ENCODE assay signal across 32 mouse cellular contexts in the genomic region with DNA sequence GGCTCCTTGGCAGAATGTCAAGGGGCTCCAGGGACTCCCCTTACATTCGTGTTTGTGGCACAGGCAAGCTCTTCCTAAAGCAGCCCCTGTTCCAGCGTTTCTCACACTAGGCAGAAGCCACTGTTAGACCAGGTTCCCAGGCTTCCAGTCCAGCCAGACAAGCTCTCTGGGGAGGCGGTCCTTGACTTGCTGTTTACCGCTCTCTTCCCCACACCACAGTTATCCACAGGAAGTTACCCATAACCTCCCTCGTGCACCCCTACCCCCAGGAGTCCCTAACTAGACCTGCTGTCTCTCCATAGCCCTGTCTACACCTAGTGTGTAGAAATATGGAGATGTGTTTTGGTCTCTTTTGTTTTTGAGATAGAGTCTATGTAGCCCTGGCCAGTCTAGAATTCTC. TPM values are rescaled to one million over a fixed set of nuclear protein-coding genes. Genes with fewer than 3 reads are reported as not detected.
A peak's percentile ranks its signal among the peaks of the same experiment; 100 is the strongest.
DNase-seq lines count a peak whose midpoint lies in the region; ATAC-seq and TF ChIP-seq lines count a peak whose summit lies in the region.
"Had no signal": no experiment of that assay in that cellular context is flagged by ENCODE, and none has a peak within 500 bp of the region (broad histone marks: within the 10 kb centered on the region; RNA-seq: fewer than 3 reads in every experiment).

No protein-coding gene starts in this region.

- peak; percentile 95 for DNase-seq in heart, adult 11 months
- no peak for DNase-seq in heart, postnatal 4 days
- no peak for DNase-seq in spleen, adult 2 months (ENCODE audit: low read depth in 1 of 2, low spot score in 2 of 2)
- no peak for DNase-seq in spleen, adult 18-20 months
- DNase-seq in CD4-positive, CD25-positive, alpha-beta regulatory T cell, adult 2 months (ENCODE audit: low read depth, low spot score): peak; percentile 53
- peak; percentile 66 for DNase-seq in induced T-regulatory cell, adult 2 months (ENCODE audit: low read depth)
- DNase-seq in embryo, embryonic 10.5 days (ENCODE audit: low spot score): no peak
- DNase-seq: adrenal gland, adult 8-10 months; cerebellum, adult 8-10 months; gastrocnemius, postnatal 36 days; kidney, adult 8-10 months; layer of hippocampus, postnatal 36 days; liver, embryonic 13.5 days; lung, adult 18-20 months; midbrain, embryonic 14.5 days; right cerebral cortex, adult 18-20 months had no signal

- H3K36me3 ChIP-seq in spleen, adult 2 months (ENCODE audit: control insufficient read depth, insufficient read depth, low read length): peaks cover 23% of the 10 kb centered on the region
- H3K36me3 ChIP-seq in midbrain, embryonic 15.5 days (replicated peaks): peaks cover 35% of the 10 kb centered on the region

- H3K4me2 ChIP-seq in midbrain, embryonic 15.5 days: no peak overlapping the region
- H3K4me2 ChIP-seq: forebrain, embryonic 13.5 days; heart, embryonic 11.5 days; limb, embryonic 15.5 days; liver, embryonic 13.5 days; neural tube, embryonic 12.5 days; stomach, embryonic 15.5 days had no signal

- peaks cover 46% of the 10 kb centered on the region; the same call in 1 of the 2 replicates for H3K4me1 ChIP-seq in spleen, adult 2 months (ENCODE audit: control insufficient read depth, insufficient read depth, insufficient read length)
- no peaks in the 10 kb centered on the region for H3K4me1 ChIP-seq in midbrain, embryonic 15.5 days
- H3K4me1 ChIP-seq: forebrain, embryonic 13.5 days; neural tube, embryonic 12.5 days had no signal

- H3K27ac ChIP-seq in spleen, adult 2 months (ENCODE audit: insufficient read depth, low read length): peak overlapping the region; percentile 91
- no peak overlapping the region for H3K27ac ChIP-seq in midbrain, embryonic 15.5 days
- H3K27ac ChIP-seq: forebrain, embryonic 13.5 days; hindbrain, embryonic 10.5 days; limb, embryonic 10.5 days; limb, embryonic 15.5 days; liver, embryonic 13.5 days; neural tube, embryonic 12.5 days had no signal

- H3K9me3 ChIP-seq in midbrain, embryonic 15.5 days: no peaks in the 10 kb centered on the region
- H3K9me3 ChIP-seq: forebrain, embryonic 13.5 days; hindbrain, embryonic 10.5 days; limb, embryonic 10.5 days; limb, embryonic 15.5 days; liver, embryonic 13.5 days; neural tube, embryonic 12.5 days; stomach, embryonic 15.5 days had no signal

- H3K27me3 ChIP-seq in spleen, adult 2 months (ENCODE audit: control insufficient read depth, insufficient read depth, low read length): no peaks in the 10 kb centered on the region
- H3K27me3 ChIP-seq in midbrain, embryonic 15.5 days (replicated peaks): no peaks in the 10 kb centered on the region
- H3K27me3 ChIP-seq: forebrain, embryonic 13.5 days; limb, embryonic 15.5 days; liver, embryonic 13.5 days; neural tube, embryonic 12.5 days; stomach, embryonic 15.5 days had no signal

- 23% methylated on average over 5 of the region's 5 CpGs for WGBS in spleen, adult 2 months
- 88% methylated on average over 5 of the region's 5 CpGs for WGBS in midbrain, embryonic 15.5 days

- no peak for TF ChIP-seq CTCF in spleen, adult 2 months (IDR thresholded peaks at IDR 0.05; ENCODE audit: extremely low read depth, insufficient read depth, insufficient read length, insufficient replicate concordance)

- H3K4me3 ChIP-seq in spleen, adult 2 months (ENCODE audit: extremely low read depth, insufficient read depth, insufficient read length): no peak overlapping the region
- no peak overlapping the region for H3K4me3 ChIP-seq in midbrain, embryonic 15.5 days
- H3K4me3 ChIP-seq: forebrain, embryonic 13.5 days; hindbrain, embryonic 10.5 days; limb, embryonic 10.5 days; limb, embryonic 15.5 days; liver, embryonic 13.5 days; neural tube, embryonic 12.5 days; stomach, embryonic 15.5 days had no signal

- ATAC-seq in midbrain, embryonic 15.5 days (replicated peaks): no peak
- ATAC-seq: forebrain, embryonic 13.5 days; hindbrain, embryonic 16.5 days; intestine, embryonic 16.5 days; lung, postnatal 0 days had no signal

- no peak for TF ChIP-seq POLR2A in spleen, adult 2 months (IDR thresholded peaks at IDR 0.05; ENCODE audit: low read depth, low read length)

- no peak overlapping the region for H3K9ac ChIP-seq in midbrain, embryonic 15.5 days
- H3K9ac ChIP-seq: forebrain, embryonic 13.5 days; limb, embryonic 15.5 days; liver, embryonic 13.5 days; neural tube, embryonic 12.5 days; stomach, embryonic 15.5 days had no signal

RNA-seq across cellular contexts. Expression of a gene that starts 12.2 kb away (rescaled TPM):
- total RNA-seq in heart, postnatal 4 days (2021): 10 to 100 TPM; 20.6 to 26.0 TPM
- polyA plus RNA-seq in spleen, adult 2 months (2012; rRNA removed): 18.1 and 24.1 TPM in 2 replicates
- 7.0 and 7.3 TPM in 2 replicates for polyA plus RNA-seq in midbrain, embryonic 15.5 days (2015; fragmentation: Nextera tagmentation; extraction: Ambion mirVana)

RNA-seq across cellular contexts. Expression of a gene that starts 13.4 kb away (rescaled TPM):
- 1 to 10 TPM in 1 of 2 experiments, under 1 TPM in 1; 0.88 to 1.5 TPM for total RNA-seq in heart, postnatal 4 days (2021)
- 6.0 and 9.6 TPM in 2 replicates for polyA plus RNA-seq in spleen, adult 2 months (2012; rRNA removed)
- polyA plus RNA-seq in midbrain, embryonic 15.5 days (2015; fragmentation: Nextera tagmentation; extraction: Ambion mirVana): 0.31 and 0.38 TPM in 2 replicates
- polyA plus RNA-seq: heart, embryonic 11.5 days; hindbrain, embryonic 10.5 days had no signal

RNA-seq across cellular contexts. Expression of a gene that starts 16.3 kb away (rescaled TPM):
- 10 to 100 TPM; 56.3 to 59.2 TPM for total RNA-seq in heart, postnatal 4 days (2021)
- polyA plus RNA-seq in spleen, adult 2 months (2012; rRNA removed): 22.1 and 25.6 TPM in 2 replicates
- polyA plus RNA-seq in midbrain, embryonic 15.5 days (2015; fragmentation: Nextera tagmentation; extraction: Ambion mirVana): 62.5 and 62.7 TPM in 2 replicates

RNA-seq across cellular contexts. Expression of a gene that starts 27.0 kb away (rescaled TPM):
- 1 to 10 TPM in 1 of 2 experiments, not detected in 1; 4.6 TPM for total RNA-seq in heart, postnatal 4 days (2021)
- not detected in 2 replicates for polyA plus RNA-seq in spleen, adult 2 months (2012; rRNA removed)
- polyA plus RNA-seq in midbrain, embryonic 15.5 days (2015; fragmentation: Nextera tagmentation; extraction: Ambion mirVana): not detected in 2 replicates
- total RNA-seq: adrenal gland, adult 8-10 months; adrenal gland, postnatal 4 days; gastrocnemius, postnatal 36 days; layer of hippocampus, postnatal 36 days; left cerebral cortex, postnatal 10 days had no signal
- polyA plus RNA-seq: embryonic facial prominence, embryonic 11.5 days; forebrain, embryonic 13.5 days; heart, embryonic 11.5 days; heart, postnatal 0 days; hindbrain, embryonic 10.5 days; hindbrain, embryonic 16.5 days; intestine, embryonic 16.5 days; large intestine, adult 2 months; limb, embryonic 10.5 days; limb, embryonic 15.5 days; liver, embryonic 13.5 days; lung, postnatal 0 days; midbrain, embryonic 14.5 days; neural tube, embryonic 12.5 days; stomach, embryonic 15.5 days had no signal

RNA-seq across cellular contexts. Expression of a gene that starts 32.3 kb away (rescaled TPM):
- 10 to 100 TPM; 23.6 to 23.7 TPM for total RNA-seq in heart, postnatal 4 days (2021)
- 11.0 and 11.6 TPM in 2 replicates for polyA plus RNA-seq in spleen, adult 2 months (2012; rRNA removed)
- polyA plus RNA-seq in midbrain, embryonic 15.5 days (2015; fragmentation: Nextera tagmentation; extraction: Ambion mirVana): 40.7 TPM in 2 replicates

Comparison
In these comparisons a context has a peak if more than half of its experiments do, and no peak if none do; other contexts are left out.
1. DNase-seq: peak in heart, adult 11 months (single experiment), CD4-positive, CD25-positive, alpha-beta regulatory T cell, adult 2 months (single experiment) and induced T-regulatory cell, adult 2 months (single experiment); none in heart, postnatal 4 days (single experiment), spleen, adult 2 months (0 of 2), spleen, adult 18-20 months (0 of 2) and embryo, embryonic 10.5 days (single experiment).